Mouse (Mus musculus): ENCODE results near the gene Lsamp. TPM values are rescaled to one million over a fixed set of nuclear protein-coding genes. Genes with fewer than 3 reads are reported as not detected.

Gene Lsamp
- polyA plus RNA-seq, 1 experiment: not detected

GRCm38 (mm10) chr16:42016791-42017643 lies 2032.9 kb downstream of the Lsamp start:
- Histone ChIP-seq H3K27ac (ENCODE audit: insufficient read depth, low read length) (no peak overlapping the region), H3K4me1 (ENCODE audit: control insufficient read depth, insufficient read depth, low read length) (no peaks in the 10 kb centered on the region), H3K36me3 (ENCODE audit: control insufficient read depth, insufficient read depth, low read length, poor library complexity, severe bottlenecking) (no peaks in the 10 kb centered on the region), H3K9me3 (replicated peaks; ENCODE audit: control insufficient read depth, insufficient read depth, low read length, poor library complexity, severe bottlenecking) (no peaks in the 10 kb centered on the region), H3K4me3 (ENCODE audit: low read depth, low read length) (no peak overlapping the region), H3K9ac (ENCODE audit: low read depth, poor library complexity, severe bottlenecking) (no peak overlapping the region), H3K27me3 (ENCODE audit: control insufficient read depth, insufficient read depth, low read length, poor library complexity, severe bottlenecking) (no peaks in the 10 kb centered on the region)
- TF ChIP-seq EP300 (IDR thresholded peaks at IDR 0.05; ENCODE audit: insufficient read depth, low read depth, low read length) (no peak), POLR2A (IDR thresholded peaks at IDR 0.05; ENCODE audit: insufficient read depth, low read length) (no peak), CTCF (IDR thresholded peaks at IDR 0.05; ENCODE audit: low read depth, low read length) (no peak)

- H3K9me3 ChIP-seq (replicated peaks; ENCODE audit: control insufficient read depth, insufficient read depth, low read length, poor library complexity, severe bottlenecking): no peaks in the 10 kb centered on the region
- H3K9ac ChIP-seq (ENCODE audit: low read depth, poor library complexity, severe bottlenecking): no peak overlapping the region
- H3K4me3 ChIP-seq (ENCODE audit: low read depth, low read length): no peak overlapping the region
- H3K27me3 ChIP-seq (ENCODE audit: control insufficient read depth, insufficient read depth, low read length, poor library complexity, severe bottlenecking): no peaks in the 10 kb centered on the region
- TF ChIP-seq CTCF (IDR thresholded peaks at IDR 0.05; ENCODE audit: low read depth, low read length) (no peak), EP300 (IDR thresholded peaks at IDR 0.05; ENCODE audit: insufficient read depth, low read depth, low read length) (no peak), POLR2A (IDR thresholded peaks at IDR 0.05; ENCODE audit: insufficient read depth, low read length) (no peak)
- H3K27ac ChIP-seq (ENCODE audit: insufficient read depth, low read length): no peak overlapping the region
- H3K36me3 ChIP-seq (ENCODE audit: control insufficient read depth, insufficient read depth, low read length, poor library complexity, severe bottlenecking): no peaks in the 10 kb centered on the region
- H3K4me1 ChIP-seq (ENCODE audit: control insufficient read depth, insufficient read depth, low read length): no peaks in the 10 kb centered on the region
These were observed 2038.4 kb downstream of the Lsamp start for GRCm38 (mm10) chr16:42022566-42022965.

DNA sequence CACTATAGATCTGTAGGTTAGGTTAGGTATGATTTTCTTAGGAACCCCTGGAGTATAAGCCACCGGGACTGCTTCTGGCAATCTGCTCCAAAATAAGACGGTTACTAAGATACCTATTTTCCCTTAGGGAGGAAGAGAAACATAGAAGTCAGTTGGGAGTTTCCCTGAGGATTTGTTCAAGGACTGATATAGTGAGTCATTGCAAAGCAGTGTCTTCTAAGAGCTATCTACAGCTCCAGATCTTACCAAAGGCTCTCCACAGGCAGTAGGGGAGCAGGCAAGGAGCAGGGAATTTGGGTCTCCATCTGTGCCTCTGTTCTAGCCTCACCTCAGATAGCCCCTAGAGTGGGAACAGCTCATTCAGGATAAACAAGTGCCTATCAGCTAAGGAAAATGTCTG lies 2047.9 kb downstream of the Lsamp start:
- no peak overlapping the region for H3K9ac ChIP-seq (ENCODE audit: low read depth, poor library complexity, severe bottlenecking)
- H3K4me3 ChIP-seq (ENCODE audit: low read depth, low read length): no peak overlapping the region
- H3K27ac ChIP-seq (ENCODE audit: insufficient read depth, low read length): no peak overlapping the region
- no peaks in the 10 kb centered on the region for H3K9me3 ChIP-seq (replicated peaks; ENCODE audit: control insufficient read depth, insufficient read depth, low read length, poor library complexity, severe bottlenecking)
- H3K36me3 ChIP-seq (ENCODE audit: control insufficient read depth, insufficient read depth, low read length, poor library complexity, severe bottlenecking): no peaks in the 10 kb centered on the region
- TF ChIP-seq CTCF (IDR thresholded peaks at IDR 0.05; ENCODE audit: low read depth, low read length) (no peak), POLR2A (IDR thresholded peaks at IDR 0.05; ENCODE audit: insufficient read depth, low read length) (no peak), EP300 (IDR thresholded peaks at IDR 0.05; ENCODE audit: insufficient read depth, low read depth, low read length) (no peak)
- H3K4me1 ChIP-seq (ENCODE audit: control insufficient read depth, insufficient read depth, low read length): no peaks in the 10 kb centered on the region
- H3K27me3 ChIP-seq (ENCODE audit: control insufficient read depth, insufficient read depth, low read length, poor library complexity, severe bottlenecking): no peaks in the 10 kb centered on the region

DNA sequence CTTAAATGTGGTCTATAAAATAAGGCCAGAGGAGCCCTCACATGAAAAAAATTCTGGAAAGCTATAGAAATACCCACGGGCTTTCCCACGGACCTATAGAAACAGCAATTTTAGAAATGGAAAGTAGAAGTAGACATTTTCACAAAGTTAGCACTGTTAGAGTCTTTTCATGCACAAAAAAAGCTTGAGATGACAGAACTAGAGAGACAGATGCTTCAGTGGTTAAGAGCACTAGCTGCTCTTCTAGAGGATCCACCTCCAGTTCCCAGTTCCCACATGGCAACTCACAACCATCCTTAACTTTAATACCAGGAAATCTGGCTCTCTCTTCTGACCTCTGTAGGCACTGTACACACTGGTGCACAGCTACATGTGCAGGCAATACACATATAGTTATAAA lies 2049.3 kb downstream of the Lsamp start:
- Histone ChIP-seq H3K9ac (ENCODE audit: low read depth, poor library complexity, severe bottlenecking) (no peak overlapping the region), H3K27me3 (ENCODE audit: control insufficient read depth, insufficient read depth, low read length, poor library complexity, severe bottlenecking) (no peaks in the 10 kb centered on the region), H3K36me3 (ENCODE audit: control insufficient read depth, insufficient read depth, low read length, poor library complexity, severe bottlenecking) (no peaks in the 10 kb centered on the region), H3K9me3 (replicated peaks; ENCODE audit: control insufficient read depth, insufficient read depth, low read length, poor library complexity, severe bottlenecking) (no peaks in the 10 kb centered on the region), H3K27ac (ENCODE audit: insufficient read depth, low read length) (no peak overlapping the region), H3K4me1 (ENCODE audit: control insufficient read depth, insufficient read depth, low read length) (no peaks in the 10 kb centered on the region), H3K4me3 (ENCODE audit: low read depth, low read length) (no peak overlapping the region)
- TF ChIP-seq EP300 (IDR thresholded peaks at IDR 0.05; ENCODE audit: insufficient read depth, low read depth, low read length) (no peak), POLR2A (IDR thresholded peaks at IDR 0.05; ENCODE audit: insufficient read depth, low read length) (no peak), CTCF (IDR thresholded peaks at IDR 0.05; ENCODE audit: low read depth, low read length) (no peak)

- Histone ChIP-seq H3K4me1 (ENCODE audit: control insufficient read depth, insufficient read depth, low read length) (no peaks in the 10 kb centered on the region), H3K27ac (ENCODE audit: insufficient read depth, low read length) (no peak overlapping the region), H3K4me3 (ENCODE audit: low read depth, low read length) (no peak overlapping the region), H3K27me3 (ENCODE audit: control insufficient read depth, insufficient read depth, low read length, poor library complexity, severe bottlenecking) (no peaks in the 10 kb centered on the region), H3K36me3 (ENCODE audit: control insufficient read depth, insufficient read depth, low read length, poor library complexity, severe bottlenecking) (no peaks in the 10 kb centered on the region), H3K9ac (ENCODE audit: low read depth, poor library complexity, severe bottlenecking) (no peak overlapping the region), H3K9me3 (replicated peaks; ENCODE audit: control insufficient read depth, insufficient read depth, low read length, poor library complexity, severe bottlenecking) (no peaks in the 10 kb centered on the region)
- TF ChIP-seq CTCF (IDR thresholded peaks at IDR 0.05; ENCODE audit: low read depth, low read length): no peak
- no peak for TF ChIP-seq EP300 (IDR thresholded peaks at IDR 0.05; ENCODE audit: insufficient read depth, low read depth, low read length)
- no peak for TF ChIP-seq POLR2A (IDR thresholded peaks at IDR 0.05; ENCODE audit: insufficient read depth, low read length)
These were observed 2064.0 kb downstream of the Lsamp start for GRCm38 (mm10) chr16:42048138-42048537.

DNA sequence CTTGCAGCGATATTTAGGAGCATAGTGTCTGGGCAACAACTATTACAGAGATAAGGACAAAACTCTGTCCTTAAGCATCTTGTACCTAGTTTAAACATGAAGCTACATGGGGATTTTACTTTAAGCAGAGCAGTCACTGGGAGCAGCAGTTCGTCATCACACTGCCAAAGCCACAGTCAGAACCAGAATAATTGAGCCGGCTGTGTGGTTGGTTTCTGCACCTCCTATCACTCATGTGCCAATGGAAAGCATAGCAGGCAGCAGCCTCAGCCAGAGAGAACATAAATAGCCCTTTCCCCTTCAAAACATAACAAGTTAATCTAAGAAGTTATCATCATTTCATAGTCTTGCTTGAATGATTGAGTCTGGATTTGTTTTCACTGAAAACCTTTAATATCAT lies 2075.8 kb downstream of the Lsamp start:
- no peak overlapping the region for H3K9ac ChIP-seq (ENCODE audit: low read depth, poor library complexity, severe bottlenecking)
- TF ChIP-seq POLR2A (IDR thresholded peaks at IDR 0.05; ENCODE audit: insufficient read depth, low read length): no peak
- no peak for TF ChIP-seq CTCF (IDR thresholded peaks at IDR 0.05; ENCODE audit: low read depth, low read length)
- no peak for TF ChIP-seq EP300 (IDR thresholded peaks at IDR 0.05; ENCODE audit: insufficient read depth, low read depth, low read length)
- no peaks in the 10 kb centered on the region for H3K27me3 ChIP-seq (ENCODE audit: control insufficient read depth, insufficient read depth, low read length, poor library complexity, severe bottlenecking)
- no peak overlapping the region for H3K27ac ChIP-seq (ENCODE audit: insufficient read depth, low read length)
- H3K4me1 ChIP-seq (ENCODE audit: control insufficient read depth, insufficient read depth, low read length): no peaks in the 10 kb centered on the region
- no peaks in the 10 kb centered on the region for H3K9me3 ChIP-seq (replicated peaks; ENCODE audit: control insufficient read depth, insufficient read depth, low read length, poor library complexity, severe bottlenecking)
- no peaks in the 10 kb centered on the region for H3K36me3 ChIP-seq (ENCODE audit: control insufficient read depth, insufficient read depth, low read length, poor library complexity, severe bottlenecking)
- no peak overlapping the region for H3K4me3 ChIP-seq (ENCODE audit: low read depth, low read length)
